Mouse (Mus musculus): ENCODE measurements around the gene Gm17662. TPM values are rescaled to one million over a fixed set of nuclear protein-coding genes. Genes with fewer than 3 reads are reported as not detected.
A peak's percentile ranks its signal among the peaks of the same experiment; 100 is the strongest.

Gm17662 gene
- not detected in 2 replicates for polyA plus RNA-seq (2015; fragmentation: Nextera tagmentation; extraction: Ambion mirVana)

DNA sequence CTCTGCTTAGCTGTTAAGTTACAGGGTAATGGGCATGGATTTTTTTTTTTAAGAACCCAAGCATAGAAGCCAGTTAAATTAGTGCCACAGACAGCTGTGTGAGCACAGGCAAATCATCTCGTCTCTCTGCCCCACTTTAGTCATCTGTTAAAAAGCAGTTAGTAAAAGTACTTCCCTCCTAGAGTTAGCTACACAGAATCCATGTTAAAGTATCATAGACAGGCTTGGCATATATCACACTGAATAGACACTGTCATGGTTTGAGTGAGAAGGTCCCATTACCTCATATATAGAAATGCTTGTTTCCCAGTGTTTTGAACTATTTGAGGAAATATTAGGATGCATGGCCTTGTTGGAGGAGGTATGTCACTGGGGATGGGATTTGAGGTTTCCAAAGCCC is at the start of gene Gm17662:
Gm17662 (plus strand) TSS at position 301 of the 400 bp plus-strand sequence.
- Histone ChIP-seq H3K27me3 (no peaks in the 10 kb centered on the region), H3K27ac (replicated peaks) (no peak within 1 kb of the TSS), H3K36me3 (no peaks in the 10 kb centered on the region), H3K4me3 (no peak within 1 kb of the TSS), H3K9ac (no peak within 1 kb of the TSS), H3K9me3 (no peaks in the 10 kb centered on the region), H3K4me1 (replicated peaks) (no peaks in the 10 kb centered on the region), H3K4me2 (no peak within 1 kb of the TSS)
- ATAC-seq (ENCODE audit: low FRiP score, low read depth), result no peak
- WGBS, result 78% methylated on average over 1 of the region's 1 CpGs

DNA sequence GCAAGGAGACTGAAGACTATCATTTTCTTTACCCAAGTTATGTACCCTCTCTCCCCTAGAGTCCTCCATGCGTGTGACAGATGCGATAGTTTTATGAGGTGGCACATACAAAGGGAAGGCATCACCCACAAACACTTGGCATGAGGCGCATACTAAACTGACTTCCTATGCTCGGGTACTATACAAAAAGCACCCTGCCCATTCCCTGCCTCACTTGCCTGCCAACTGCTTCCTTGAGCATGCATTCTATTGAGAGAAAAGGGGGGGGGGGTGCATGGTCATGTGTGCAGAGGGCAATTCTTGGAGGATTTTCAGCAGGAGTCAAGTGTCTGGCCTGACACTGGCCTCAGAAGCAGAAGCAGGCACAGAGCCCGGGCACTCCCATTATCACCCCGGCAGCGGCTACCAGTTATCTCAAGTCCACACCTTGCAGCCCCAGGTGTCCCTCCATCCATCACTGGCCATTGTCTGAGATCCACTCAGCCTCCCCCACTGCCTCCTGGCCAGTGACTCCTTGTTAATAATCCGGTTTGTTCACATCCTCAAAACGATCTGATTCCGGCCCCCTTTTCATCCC is 46.3 kb upstream of the Gm17662 start:
- ATAC-seq (ENCODE audit: low FRiP score, low read depth), result peak; percentile 45; the same call in 1 of the 2 replicates
- WGBS, result 50% methylated on average over 10 of the region's 10 CpGs
- H3K36me3 ChIP-seq, result no peaks in the 10 kb centered on the region
- no peaks in the 10 kb centered on the region for H3K4me1 ChIP-seq (replicated peaks)
- H3K9me3 ChIP-seq, result no peaks in the 10 kb centered on the region
- H3K4me2 ChIP-seq, result no peak overlapping the region
- no peak overlapping the region for H3K9ac ChIP-seq
- no peak overlapping the region for H3K4me3 ChIP-seq
- H3K27ac ChIP-seq (replicated peaks), result no peak overlapping the region
- H3K27me3 ChIP-seq, result no peaks in the 10 kb centered on the region

DNA sequence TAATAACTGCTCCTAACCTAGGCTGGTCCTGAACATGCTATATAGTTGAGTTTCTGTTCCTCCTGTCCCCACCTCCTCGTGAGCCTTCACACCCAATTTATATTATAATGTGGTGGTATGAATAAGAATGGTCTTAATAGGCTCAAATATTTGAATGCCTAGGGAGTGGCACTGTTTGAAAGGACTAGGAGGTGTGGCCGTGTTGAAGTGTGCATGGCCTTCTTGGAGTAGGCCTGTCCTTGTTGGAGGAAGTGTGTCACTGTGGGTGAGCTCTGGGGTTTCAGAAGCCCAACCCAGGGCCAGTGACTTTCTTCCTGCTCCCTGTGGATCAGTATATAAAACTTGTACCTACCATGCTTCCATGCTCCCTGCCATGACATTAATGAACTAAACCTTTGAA is 43.5 kb upstream of the Gm17662 start:
- Histone ChIP-seq H3K27me3 (no peaks in the 10 kb centered on the region), H3K27ac (replicated peaks) (no peak overlapping the region), H3K4me1 (replicated peaks) (no peaks in the 10 kb centered on the region), H3K4me2 (no peak overlapping the region), H3K9me3 (no peaks in the 10 kb centered on the region), H3K4me3 (no peak overlapping the region), H3K9ac (no peak overlapping the region), H3K36me3 (no peaks in the 10 kb centered on the region)
- WGBS, result 76% methylated on average over 2 of the region's 2 CpGs
- no peak for ATAC-seq (ENCODE audit: low FRiP score, low read depth)

DNA sequence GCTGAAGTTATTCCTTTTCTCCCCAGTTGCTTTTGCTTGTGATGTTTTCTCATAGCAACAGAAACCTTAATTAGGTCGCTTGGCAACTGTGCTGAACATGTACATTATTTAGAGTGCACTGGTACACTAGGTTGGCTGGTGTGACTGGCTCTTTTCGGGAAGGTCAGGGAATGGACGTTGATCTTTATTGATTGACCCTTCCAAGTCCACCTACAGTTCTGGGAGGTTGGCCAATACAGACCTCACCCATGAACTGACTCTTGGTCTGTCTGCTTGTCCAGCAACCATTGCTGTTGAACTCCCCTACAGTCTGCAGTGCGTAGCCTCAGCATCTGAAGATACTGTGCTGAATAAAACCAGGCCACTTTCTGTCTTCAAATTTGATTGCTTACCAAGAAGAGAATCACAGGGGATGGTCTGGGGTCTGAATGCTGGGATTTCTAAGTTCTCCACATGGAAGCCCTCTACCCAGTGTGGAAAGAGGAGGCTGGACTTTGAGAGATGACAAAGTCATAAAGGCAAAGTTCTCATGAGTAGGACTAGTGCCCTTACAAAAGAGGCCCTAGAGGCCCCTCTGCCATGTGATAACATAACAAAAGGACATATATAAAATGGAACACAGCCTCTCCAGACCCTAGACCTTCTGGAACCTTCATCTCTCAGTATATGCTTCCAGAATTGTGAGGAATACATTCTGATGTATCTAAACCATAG is 40.5 kb upstream of the Gm17662 start:
- Histone ChIP-seq H3K4me3 (no peak overlapping the region), H3K4me1 (replicated peaks) (no peaks in the 10 kb centered on the region), H3K36me3 (no peaks in the 10 kb centered on the region), H3K9me3 (no peaks in the 10 kb centered on the region), H3K27me3 (no peaks in the 10 kb centered on the region), H3K9ac (no peak overlapping the region), H3K4me2 (no peak overlapping the region), H3K27ac (replicated peaks) (no peak overlapping the region)
- no peak for ATAC-seq (ENCODE audit: low FRiP score, low read depth)
- WGBS, result 87% methylated on average over 4 of the region's 4 CpGs

DNA sequence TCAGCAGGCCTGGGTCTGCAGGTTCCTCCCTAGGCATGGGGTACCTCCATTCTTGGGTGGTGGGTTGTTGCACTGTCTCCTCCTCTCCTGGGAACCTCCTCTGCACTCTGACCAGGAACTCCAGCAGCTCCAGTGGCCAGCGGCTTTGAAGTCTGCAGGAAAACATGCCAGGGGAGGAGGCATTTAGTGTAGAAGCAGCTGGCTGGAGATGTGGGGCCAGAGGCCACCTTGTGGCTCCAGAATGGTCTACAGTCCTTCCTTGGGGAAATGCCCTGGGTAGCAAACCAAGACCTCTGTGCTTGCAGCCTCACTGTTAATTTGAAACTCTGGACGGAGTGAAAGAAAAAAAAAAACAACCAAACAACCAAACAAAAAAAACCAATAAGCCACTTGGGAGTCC is 39.6 kb upstream of the Gm17662 start:
- no peak overlapping the region for H3K9ac ChIP-seq
- 71% methylated on average over 2 of the region's 2 CpGs for WGBS
- H3K4me2 ChIP-seq, result no peak overlapping the region
- H3K4me1 ChIP-seq (replicated peaks), result no peaks in the 10 kb centered on the region
- H3K4me3 ChIP-seq, result no peak overlapping the region
- no peaks in the 10 kb centered on the region for H3K36me3 ChIP-seq
- H3K27ac ChIP-seq (replicated peaks), result no peak overlapping the region
- H3K27me3 ChIP-seq, result no peaks in the 10 kb centered on the region
- ATAC-seq (ENCODE audit: low FRiP score, low read depth), result no peak
- no peaks in the 10 kb centered on the region for H3K9me3 ChIP-seq

DNA sequence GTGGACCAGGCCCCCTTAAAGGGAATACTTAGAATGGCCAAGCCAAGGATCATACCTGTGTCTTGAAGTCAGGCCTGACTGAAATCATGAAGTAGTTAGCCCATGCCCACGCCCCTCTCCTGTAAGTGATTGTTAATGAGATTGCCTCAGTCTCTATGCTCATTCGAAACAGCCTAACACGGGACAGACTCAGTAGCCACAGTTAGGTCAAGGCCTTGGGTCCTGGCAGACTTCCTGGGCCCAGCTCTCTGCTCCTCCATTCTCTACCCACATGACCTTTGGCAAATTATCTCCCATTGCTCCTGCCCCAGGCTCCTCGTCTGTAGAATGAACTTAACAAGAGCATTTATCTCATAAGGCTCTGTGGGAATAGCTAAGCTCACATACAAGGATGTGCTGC is 38.1 kb upstream of the Gm17662 start:
- WGBS, result 68% methylated on average over 4 of the region's 4 CpGs

DNA sequence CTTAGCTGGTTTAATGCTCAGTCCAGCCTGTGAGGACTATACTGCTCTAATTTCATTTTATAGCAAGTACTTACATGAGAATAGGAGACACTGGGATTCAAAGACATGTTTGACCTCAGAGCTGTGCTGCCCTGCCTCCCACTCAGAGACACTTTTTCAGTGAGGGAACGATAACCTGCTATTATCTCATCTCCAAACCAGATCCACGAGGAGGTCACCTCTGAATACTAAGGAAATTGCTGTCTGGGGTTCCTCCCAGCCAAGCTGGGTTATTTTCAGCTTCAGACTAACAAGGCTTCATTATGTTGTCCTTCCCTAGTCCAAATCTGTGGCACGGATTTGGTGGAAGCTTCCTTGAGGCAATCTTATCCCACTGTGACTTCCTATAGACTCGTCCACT is 37.2 kb upstream of the Gm17662 start:
- H3K9ac ChIP-seq, result no peak overlapping the region
- H3K36me3 ChIP-seq, result no peaks in the 10 kb centered on the region
- no peaks in the 10 kb centered on the region for H3K4me1 ChIP-seq (replicated peaks)
- ATAC-seq (ENCODE audit: low FRiP score, low read depth), result no peak
- no peak overlapping the region for H3K27ac ChIP-seq (replicated peaks)
- no peaks in the 10 kb centered on the region for H3K27me3 ChIP-seq
- H3K9me3 ChIP-seq, result no peaks in the 10 kb centered on the region
- 78% methylated on average over 4 of the region's 4 CpGs for WGBS
- no peak overlapping the region for H3K4me2 ChIP-seq
- no peak overlapping the region for H3K4me3 ChIP-seq

More for the DNA sequence above, 38.1 kb upstream of the Gm17662 start:
- no peaks in the 10 kb centered on the region for H3K36me3 ChIP-seq
- no peaks in the 10 kb centered on the region for H3K9me3 ChIP-seq
- no peaks in the 10 kb centered on the region for H3K27me3 ChIP-seq
- H3K4me1 ChIP-seq (replicated peaks), result no peaks in the 10 kb centered on the region
- H3K9ac ChIP-seq, result no peak overlapping the region
- H3K4me2 ChIP-seq, result no peak overlapping the region
- no peak for ATAC-seq (ENCODE audit: low FRiP score, low read depth)
- H3K4me3 ChIP-seq, result no peak overlapping the region
- H3K27ac ChIP-seq (replicated peaks), result no peak overlapping the region

DNA sequence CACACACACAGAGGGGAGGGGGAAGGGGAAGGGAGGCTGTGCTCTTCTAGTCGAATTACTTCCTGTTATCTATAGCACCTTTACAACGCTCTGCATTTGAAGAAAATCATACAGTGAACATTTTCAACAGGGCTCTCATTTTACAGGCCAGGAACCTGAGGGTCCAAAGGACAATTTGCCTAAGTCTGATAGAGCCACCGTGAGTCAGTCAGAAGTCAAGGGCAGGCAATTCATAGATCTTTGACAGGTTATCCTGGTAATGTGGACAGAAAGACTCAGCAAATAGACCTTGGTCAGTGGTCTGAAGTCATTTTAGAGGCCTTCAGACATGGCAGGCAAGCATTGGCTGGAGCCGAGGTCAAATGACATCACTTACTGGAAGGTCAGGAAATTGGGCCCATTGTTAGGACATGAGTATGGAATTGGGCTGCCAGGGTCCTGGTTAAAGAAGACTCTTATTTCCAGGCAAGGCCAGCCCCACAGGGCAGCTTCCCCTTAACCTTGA is 33.5 kb upstream of the Gm17662 start:
- no peak for ATAC-seq (ENCODE audit: low FRiP score, low read depth)
- Histone ChIP-seq H3K27ac (replicated peaks) (no peak overlapping the region), H3K27me3 (no peaks in the 10 kb centered on the region), H3K4me1 (replicated peaks) (no peaks in the 10 kb centered on the region), H3K9me3 (no peaks in the 10 kb centered on the region), H3K4me2 (no peak overlapping the region), H3K9ac (no peak overlapping the region), H3K36me3 (no peaks in the 10 kb centered on the region), H3K4me3 (no peak overlapping the region)
- 90% methylated on average over 4 of the region's 4 CpGs for WGBS

DNA sequence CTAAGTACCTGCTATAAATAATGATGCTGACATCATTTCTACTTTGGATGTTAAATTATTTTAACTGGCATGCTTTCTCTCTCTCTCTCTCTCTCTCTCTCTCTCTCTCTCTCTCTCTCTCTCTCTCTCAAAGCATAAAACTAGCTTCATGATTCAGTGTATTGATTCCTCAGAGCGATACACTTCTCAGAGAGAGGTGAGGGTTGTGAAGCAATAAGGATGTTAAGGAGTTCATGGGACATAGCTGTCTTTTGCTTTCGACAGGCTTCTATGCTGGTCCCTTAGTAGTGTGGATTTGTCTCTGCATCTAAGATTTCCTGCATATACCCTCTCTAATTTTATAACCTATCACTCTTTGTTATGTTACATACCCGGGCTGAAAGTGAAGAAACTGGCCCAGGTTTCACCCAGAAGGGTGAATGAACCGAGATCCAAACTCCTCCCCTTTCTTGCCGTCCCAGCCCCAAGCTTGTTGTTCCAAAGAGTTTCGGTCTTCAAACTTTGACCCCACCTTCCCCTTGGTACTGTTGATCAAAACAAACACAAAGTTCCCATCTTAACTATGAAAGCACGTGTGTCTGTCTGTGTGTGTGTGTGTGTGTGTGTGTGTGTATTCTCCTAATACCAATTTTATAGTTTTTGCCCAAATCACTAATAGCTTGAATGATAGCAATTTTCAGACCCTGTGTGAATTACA is 32.6 kb upstream of the Gm17662 start:
- no peak overlapping the region for H3K27ac ChIP-seq (replicated peaks)
- 75% methylated on average over 7 of the region's 7 CpGs for WGBS
- H3K4me1 ChIP-seq (replicated peaks), result no peaks in the 10 kb centered on the region
- no peak for ATAC-seq (ENCODE audit: low FRiP score, low read depth)
- H3K36me3 ChIP-seq, result no peaks in the 10 kb centered on the region
- no peaks in the 10 kb centered on the region for H3K27me3 ChIP-seq
- H3K4me2 ChIP-seq, result no peak overlapping the region
- H3K9ac ChIP-seq, result no peak overlapping the region
- no peak overlapping the region for H3K4me3 ChIP-seq
- H3K9me3 ChIP-seq, result no peaks in the 10 kb centered on the region

DNA sequence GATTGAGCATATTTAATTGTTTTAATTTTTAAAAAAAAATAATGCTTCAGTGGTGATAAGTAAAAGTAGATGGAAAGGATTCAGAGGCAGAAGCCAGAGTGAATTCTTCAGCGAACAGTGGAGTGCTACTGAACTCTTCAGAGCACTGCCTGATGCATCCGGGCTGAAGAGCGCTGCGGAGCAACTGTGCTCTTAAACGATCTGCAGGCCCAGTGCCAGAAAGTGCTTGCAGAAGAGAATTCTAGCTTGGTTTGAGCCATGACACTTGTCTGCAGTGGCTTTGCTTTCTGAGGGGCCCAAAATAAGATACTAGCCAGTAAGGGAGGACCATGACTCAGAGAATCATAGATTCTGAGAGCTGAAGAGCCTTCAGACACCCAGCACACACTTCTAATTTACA is 28.2 kb upstream of the Gm17662 start:
- no peak for ATAC-seq (ENCODE audit: low FRiP score, low read depth)
- no peak overlapping the region; the same call in 1 of the 2 replicates for H3K27ac ChIP-seq (replicated peaks)
- H3K9ac ChIP-seq, result no peak overlapping the region
- H3K4me2 ChIP-seq, result no peak overlapping the region
- no peaks in the 10 kb centered on the region for H3K4me1 ChIP-seq (replicated peaks)
- no peaks in the 10 kb centered on the region for H3K36me3 ChIP-seq
- no peaks in the 10 kb centered on the region for H3K9me3 ChIP-seq
- H3K27me3 ChIP-seq, result no peaks in the 10 kb centered on the region
- WGBS, result 72% methylated on average over 5 of the region's 5 CpGs
- no peak overlapping the region for H3K4me3 ChIP-seq

DNA sequence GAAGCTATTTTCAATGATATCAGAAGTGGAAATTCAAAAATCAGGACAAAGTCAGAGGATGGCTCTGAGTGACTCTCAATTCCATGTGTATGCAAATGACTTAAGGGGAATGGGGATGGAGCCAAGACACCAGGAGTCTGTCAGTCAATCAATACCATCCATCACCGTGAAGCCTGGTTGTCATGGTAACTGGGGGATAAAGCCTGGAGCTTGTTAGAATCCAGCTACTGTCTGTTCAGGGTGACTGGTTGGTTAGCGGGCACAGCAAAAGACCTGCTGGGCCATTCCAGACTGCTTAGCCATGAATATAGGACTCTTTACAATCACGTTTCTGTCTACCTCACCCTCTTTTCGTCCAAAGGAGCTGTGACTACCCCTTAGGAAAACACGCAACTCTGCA is 22.0 kb upstream of the Gm17662 start:
- H3K9ac ChIP-seq, result no peak overlapping the region
- no peak overlapping the region for H3K4me3 ChIP-seq
- peak; percentile 83 for ATAC-seq (ENCODE audit: low FRiP score, low read depth)
- H3K27ac ChIP-seq (replicated peaks), result peak overlapping the region; percentile 46; the same call in 1 of the 2 replicates
- H3K9me3 ChIP-seq, result no peaks in the 10 kb centered on the region
- H3K4me2 ChIP-seq, result no peak overlapping the region
- no peaks in the 10 kb centered on the region for H3K27me3 ChIP-seq
- H3K36me3 ChIP-seq, result no peaks in the 10 kb centered on the region
- 12% methylated on average over 5 of the region's 5 CpGs for WGBS
- peaks cover 6% of the 10 kb centered on the region; the same call in 1 of the 2 replicates for H3K4me1 ChIP-seq (replicated peaks)

DNA sequence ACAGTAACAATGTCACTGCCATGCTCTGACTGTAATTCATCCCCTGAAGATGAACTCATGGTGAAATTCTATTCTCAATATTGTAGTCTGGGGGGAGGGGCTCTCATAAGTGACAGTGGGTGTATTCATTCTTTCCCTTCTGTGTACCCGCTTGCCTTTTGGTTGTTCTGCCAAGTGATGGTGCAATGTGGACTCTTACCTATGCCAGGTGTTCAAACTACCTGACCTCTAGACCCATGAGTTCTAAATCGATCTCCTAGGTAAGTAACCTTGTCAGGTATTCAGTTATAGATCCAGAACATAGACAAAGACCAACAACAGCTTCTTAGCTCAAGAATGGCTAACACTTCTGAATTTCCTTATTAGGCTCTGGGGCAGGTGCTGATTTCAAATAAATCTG is 18.8 kb upstream of the Gm17662 start:
- Histone ChIP-seq H3K27me3 (no peaks in the 10 kb centered on the region), H3K4me3 (no peak overlapping the region), H3K9me3 (no peaks in the 10 kb centered on the region), H3K4me2 (no peak overlapping the region), H3K9ac (no peak overlapping the region), H3K36me3 (no peaks in the 10 kb centered on the region), H3K4me1 (replicated peaks) (peaks cover 6% of the 10 kb centered on the region; the same call in 1 of the 2 replicates), H3K27ac (replicated peaks) (no peak overlapping the region)
- ATAC-seq (ENCODE audit: low FRiP score, low read depth), result no peak
- 89% methylated on average over 2 of the region's 2 CpGs for WGBS
